In genomic region chr17:31075471-31075870, GRCm38 (mm10) we compare ENCODE assay signal across 12 mouse cellular contexts. TPM values are rescaled to one million over a fixed set of nuclear protein-coding genes. Genes with fewer than 3 reads are reported as not detected.
DNase-seq lines count a peak whose midpoint lies in the region; ATAC-seq and TF ChIP-seq lines count a peak whose summit lies in the region.
"Had no signal": no experiment of that assay in that cellular context is flagged by ENCODE, and none has a peak within 500 bp of the region (broad histone marks: within the 10 kb centered on the region; RNA-seq: fewer than 3 reads in every experiment).

No protein-coding gene starts in this region.

- no peak for TF ChIP-seq CTCF in cortical plate, adult 2 months (IDR thresholded peaks at IDR 0.05; ENCODE audit: extremely low read depth, insufficient read depth, low read length)

- no peaks in the 10 kb centered on the region for H3K27me3 ChIP-seq in heart, embryonic 13.5 days (replicated peaks)
- no peaks in the 10 kb centered on the region for H3K27me3 ChIP-seq in heart, embryonic 11.5 days (ENCODE audit: control insufficient read depth, insufficient read depth, low read length)
- H3K27me3 ChIP-seq in neural tube, embryonic 13.5 days, result no peaks in the 10 kb centered on the region
- no peaks in the 10 kb centered on the region for H3K27me3 ChIP-seq in neural tube, embryonic 15.5 days (replicated peaks)
- H3K27me3 ChIP-seq in splenic B cell, adult 2 months (ENCODE audit: control insufficient read depth, insufficient read depth, low read length, poor library complexity, severe bottlenecking), result no peaks in the 10 kb centered on the region
- H3K27me3 ChIP-seq: neural tube, embryonic 12.5 days had no signal

- H3K4me1 ChIP-seq in heart, embryonic 13.5 days, result peaks cover 81% of the 10 kb centered on the region
- peaks cover 62% of the 10 kb centered on the region for H3K4me1 ChIP-seq in heart, embryonic 11.5 days (ENCODE audit: control insufficient read depth, insufficient read depth, low read length)
- H3K4me1 ChIP-seq in neural tube, embryonic 13.5 days (replicated peaks), result peaks cover 78% of the 10 kb centered on the region
- peaks cover 83% of the 10 kb centered on the region for H3K4me1 ChIP-seq in neural tube, embryonic 15.5 days
- H3K4me1 ChIP-seq in cortical plate, adult 2 months (ENCODE audit: control insufficient read depth, insufficient read depth, low read length), result peaks cover 17% of the 10 kb centered on the region

- peak; percentile 85 for DNase-seq in splenic B cell, adult 2 months (ENCODE audit: low read depth, low spot score)
- DNase-seq: cerebellum, postnatal 14 days; gastrocnemius, postnatal 14 days; lung, postnatal 36 days had no signal

- no peaks in the 10 kb centered on the region for H3K36me3 ChIP-seq in heart, embryonic 13.5 days
- H3K36me3 ChIP-seq in heart, embryonic 11.5 days (ENCODE audit: control insufficient read depth, insufficient read depth, low read length), result no peaks in the 10 kb centered on the region
- H3K36me3 ChIP-seq in neural tube, embryonic 13.5 days, result no peaks in the 10 kb centered on the region
- H3K36me3 ChIP-seq in neural tube, embryonic 15.5 days, result no peaks in the 10 kb centered on the region
- no peaks in the 10 kb centered on the region; the same call in 1 of the 2 replicates for H3K36me3 ChIP-seq in splenic B cell, adult 2 months (ENCODE audit: control insufficient read depth, insufficient read depth, low read length, poor library complexity, severe bottlenecking)
- H3K36me3 ChIP-seq: neural tube, embryonic 12.5 days had no signal

- no peak for TF ChIP-seq POLR2A in cortical plate, adult 2 months (IDR thresholded peaks at IDR 0.05; ENCODE audit: extremely low read depth, insufficient read depth, low read length)

- peak overlapping the region; percentile 43 for H3K27ac ChIP-seq in heart, embryonic 13.5 days (replicated peaks)
- H3K27ac ChIP-seq in heart, embryonic 11.5 days (ENCODE audit: low read depth, low read length), result no peak overlapping the region
- peak overlapping the region; percentile 19; the same call in 1 of the 2 replicates for H3K27ac ChIP-seq in neural tube, embryonic 13.5 days (replicated peaks)
- H3K27ac ChIP-seq in neural tube, embryonic 15.5 days (replicated peaks), result no peak overlapping the region
- H3K27ac ChIP-seq in cortical plate, adult 2 months (ENCODE audit: insufficient read depth, low read length), result 0 out of 2 replicates have a peak overlapping the region, but pooled peaks have one; percentile 38
- H3K27ac ChIP-seq: neural tube, embryonic 12.5 days had no signal

- no peak overlapping the region for H3K9ac ChIP-seq in heart, embryonic 13.5 days
- no peak overlapping the region for H3K9ac ChIP-seq in heart, embryonic 11.5 days (ENCODE audit: low read depth, low read length)
- no peak overlapping the region for H3K9ac ChIP-seq in neural tube, embryonic 13.5 days
- no peak overlapping the region for H3K9ac ChIP-seq in neural tube, embryonic 15.5 days (replicated peaks)
- H3K9ac ChIP-seq: neural tube, embryonic 12.5 days had no signal

- H3K4me2 ChIP-seq in heart, embryonic 13.5 days, result no peak overlapping the region
- H3K4me2 ChIP-seq in heart, embryonic 11.5 days, result no peak overlapping the region
- H3K4me2 ChIP-seq in neural tube, embryonic 13.5 days, result no peak overlapping the region
- no peak overlapping the region for H3K4me2 ChIP-seq in neural tube, embryonic 15.5 days
- H3K4me2 ChIP-seq: neural tube, embryonic 12.5 days had no signal

- ATAC-seq in heart, embryonic 13.5 days (ENCODE audit: extremely low read depth, insufficient number of reproducible peaks, low FRiP score, low TSS enrichment), result no peak
- ATAC-seq in heart, embryonic 11.5 days (replicated peaks; ENCODE audit: insufficient number of reproducible peaks, low FRiP score, low TSS enrichment), result no peak
- ATAC-seq in neural tube, embryonic 13.5 days (ENCODE audit: low read depth), result no peak
- no peak for ATAC-seq in neural tube, embryonic 15.5 days (ENCODE audit: low FRiP score)
- no peak for ATAC-seq in erythroblast, adult 5-6 weeks (replicated peaks; ENCODE audit: low FRiP score, poor library complexity, severe bottlenecking)
- ATAC-seq in cerebellum, adult (ENCODE audit: insufficient number of reproducible peaks, low FRiP score, low TSS enrichment), result no peak

- H3K9me3 ChIP-seq in heart, embryonic 13.5 days, result no peaks in the 10 kb centered on the region
- H3K9me3 ChIP-seq in heart, embryonic 11.5 days (replicated peaks; ENCODE audit: control insufficient read depth, low read length), result no peaks in the 10 kb centered on the region
- no peaks in the 10 kb centered on the region for H3K9me3 ChIP-seq in neural tube, embryonic 13.5 days
- H3K9me3 ChIP-seq in neural tube, embryonic 15.5 days (replicated peaks), result no peaks in the 10 kb centered on the region
- H3K9me3 ChIP-seq: neural tube, embryonic 12.5 days had no signal

- H3K4me3 ChIP-seq in heart, embryonic 13.5 days, result no peak overlapping the region
- H3K4me3 ChIP-seq in heart, embryonic 11.5 days (ENCODE audit: low read depth, low read length), result no peak overlapping the region
- no peak overlapping the region for H3K4me3 ChIP-seq in neural tube, embryonic 13.5 days
- no peak overlapping the region for H3K4me3 ChIP-seq in neural tube, embryonic 15.5 days (replicated peaks)
- no peak overlapping the region for H3K4me3 ChIP-seq in cortical plate, adult 2 months (ENCODE audit: insufficient read depth, low read length)
- H3K4me3 ChIP-seq: neural tube, embryonic 12.5 days had no signal

- WGBS in heart, embryonic 13.5 days, result 76% methylated on average over 5 of the region's 5 CpGs
- WGBS in heart, embryonic 11.5 days (ENCODE audit: insufficient replicate concordance), result 78% methylated on average over 5 of the region's 5 CpGs
- 94% methylated on average over 5 of the region's 5 CpGs for WGBS in neural tube, embryonic 13.5 days
- 81% methylated on average over 5 of the region's 5 CpGs for WGBS in neural tube, embryonic 15.5 days

RNA-seq across cellular contexts. Expression of gene Abcg1, which starts 18.0 kb away (rescaled TPM):
- polyA plus RNA-seq in heart, embryonic 13.5 days (2015; fragmentation: Nextera tagmentation; extraction: Ambion mirVana), result 7.7 and 8.2 TPM in 2 replicates
- polyA plus RNA-seq in heart, embryonic 11.5 days (2014; fragmentation: Nextera tagmentation; extraction: Ambion mirVana), result 4.6 and 6.4 TPM in 2 replicates
- polyA plus RNA-seq in neural tube, embryonic 13.5 days (2015; fragmentation: Nextera tagmentation; extraction: Ambion mirVana), result 16.5 and 16.7 TPM in 2 replicates
- 18.5 and 19.9 TPM in 2 replicates for polyA plus RNA-seq in neural tube, embryonic 15.5 days (2015; fragmentation: Nextera tagmentation; extraction: Ambion mirVana)
- 27.8 and 29.8 TPM in 2 replicates for polyA plus RNA-seq in cortical plate, adult 2 months (2012; rRNA removed)
- total RNA-seq in erythroblast, adult 5-6 weeks (2015; ENCODE audit: low replicate concordance), result 2.9 and 3.1 TPM in 2 replicates
- total RNA-seq in erythroblast, adult 5-6 weeks (2017; ENCODE audit: low replicate concordance), result 3.3 and 5.5 TPM in 2 replicates

RNA-seq across cellular contexts. Expression of gene Tff3, which starts 54.0 kb away (rescaled TPM):
- not detected in 2 replicates for polyA plus RNA-seq in heart, embryonic 13.5 days (2015; fragmentation: Nextera tagmentation; extraction: Ambion mirVana)
- polyA plus RNA-seq in heart, embryonic 11.5 days (2014; fragmentation: Nextera tagmentation; extraction: Ambion mirVana), result not detected in 2 replicates
- 2.8 and 3.0 TPM in 2 replicates for polyA plus RNA-seq in neural tube, embryonic 13.5 days (2015; fragmentation: Nextera tagmentation; extraction: Ambion mirVana)
- polyA plus RNA-seq in neural tube, embryonic 15.5 days (2015; fragmentation: Nextera tagmentation; extraction: Ambion mirVana), result 3.2 and 32.6 TPM in 2 replicates
- polyA plus RNA-seq in cortical plate, adult 2 months (2012; rRNA removed), result not detected in 2 replicates
- total RNA-seq in erythroblast, adult 5-6 weeks (2015; ENCODE audit: low replicate concordance), result not detected in 2 replicates
- not detected in 2 replicates for total RNA-seq in erythroblast, adult 5-6 weeks (2017; ENCODE audit: low replicate concordance)
- total RNA-seq: gastrocnemius, postnatal 14 days had no signal

Comparison
In these comparisons a context has a peak if more than half of its experiments do, and no peak if none do; other contexts are left out.
1. H3K27ac ChIP-seq: peak in heart, embryonic 13.5 days (single experiment), neural tube, embryonic 13.5 days (single experiment) and cortical plate, adult 2 months (single experiment); none in heart, embryonic 11.5 days (single experiment) and neural tube, embryonic 15.5 days (single experiment).